In genomic region chr17:32478727-32479126, GRCm38 (mm10) we compare ENCODE assay signal across 23 mouse cellular contexts. TPM values are rescaled to one million over a fixed set of nuclear protein-coding genes. Genes with fewer than 3 reads are reported as not detected.
DNase-seq lines count a peak whose midpoint lies in the region; ATAC-seq lines count a peak whose summit lies in the region.
"Had no signal": no experiment of that assay in that cellular context is flagged by ENCODE, and none has a peak within 500 bp of the region (broad histone marks: within the 10 kb centered on the region; RNA-seq: fewer than 3 reads in every experiment).

No protein-coding gene starts in this region.

- peaks cover 4% of the 10 kb centered on the region; the same call in 1 of the 2 replicates for H3K4me1 ChIP-seq in hindbrain, embryonic 10.5 days (replicated peaks)

- 68% methylated on average over 2 of the region's 2 CpGs for WGBS in hindbrain, embryonic 10.5 days

- H3K27me3 ChIP-seq in hindbrain, embryonic 10.5 days (ENCODE audit: insufficient read depth, poor library complexity, severe bottlenecking), result peaks cover 36% of the 10 kb centered on the region
- H3K27me3 ChIP-seq: forebrain, embryonic 15.5 days had no signal

- peak; percentile 57 for ATAC-seq in granulocyte monocyte progenitor cell, adult 5-6 weeks (replicated peaks; ENCODE audit: poor library complexity, severe bottlenecking)
- peak; percentile 23 for ATAC-seq in megakaryocyte progenitor cell, adult 5-6 weeks (replicated peaks; ENCODE audit: poor library complexity)
- ATAC-seq: forebrain, embryonic 13.5 days; forebrain, embryonic 15.5 days had no signal

- intact Hi-C loops in left cerebral cortex, postnatal 36 days (cut with DNase I), result no loop called here

- no peaks in the 10 kb centered on the region for H3K36me3 ChIP-seq in hindbrain, embryonic 10.5 days
- H3K36me3 ChIP-seq: embryonic facial prominence, embryonic 10.5 days; embryonic facial prominence, embryonic 12.5 days; forebrain, embryonic 15.5 days had no signal

- H3K9me3 ChIP-seq in hindbrain, embryonic 10.5 days, result no peaks in the 10 kb centered on the region
- H3K9me3 ChIP-seq: embryonic facial prominence, embryonic 10.5 days; embryonic facial prominence, embryonic 12.5 days; forebrain, embryonic 13.5 days; forebrain, embryonic 15.5 days had no signal

- no peak overlapping the region for H3K27ac ChIP-seq in hindbrain, embryonic 10.5 days
- H3K27ac ChIP-seq: embryonic facial prominence, embryonic 10.5 days; embryonic facial prominence, embryonic 12.5 days; forebrain, embryonic 13.5 days; forebrain, embryonic 15.5 days had no signal

- H3K4me3 ChIP-seq in hindbrain, embryonic 10.5 days, result no peak overlapping the region
- H3K4me3 ChIP-seq: embryonic facial prominence, embryonic 10.5 days; embryonic facial prominence, embryonic 12.5 days; forebrain, embryonic 13.5 days; forebrain, embryonic 15.5 days had no signal

- DNase-seq in 416B (ENCODE audit: low read depth), result peak; percentile 60
- no peak for DNase-seq in left cerebral cortex, postnatal 36 days (ENCODE audit: low spot score in 2 of 2)
- DNase-seq in hindbrain, embryonic 10.5 days (ENCODE audit: low spot score), result no peak
- DNase-seq: adrenal gland, adult 2 months; adrenal gland, postnatal 10 days; adrenal gland, postnatal 25 days; cerebellum, adult 11 months; cerebellum, adult 18-20 months; cerebellum, adult 8-10 months; cerebellum, adult 9-11 months; cerebellum, postnatal 14 days; cerebellum, postnatal 36 days; forebrain, postnatal 0 days had no signal

RNA-seq across cellular contexts. Expression of gene Cyp4f39, which starts 26.2 kb away (rescaled TPM):
- not detected in 2 replicates for total RNA-seq in granulocyte monocyte progenitor cell, adult 5-6 weeks (2014; fragmentation: Nextera tagmentation)
- 0.21 TPM in 1 of 2 replicates, not detected in the other for total RNA-seq in granulocyte monocyte progenitor cell, adult 5-6 weeks (2017)
- total RNA-seq in megakaryocyte progenitor cell, adult 5-6 weeks (2015), result 0.17 TPM in 1 of 2 replicates, not detected in the other
- 0.42 and 0.81 TPM in 2 replicates for total RNA-seq in megakaryocyte progenitor cell, adult 5-6 weeks (2017)
- total RNA-seq in left cerebral cortex, postnatal 36 days (2021), result not detected
- 0.52 and 0.54 TPM in 2 replicates for polyA plus RNA-seq in hindbrain, embryonic 10.5 days (2016; fragmentation: Nextera tagmentation; extraction: Ambion mirVana)
- total RNA-seq: adrenal gland, adult 2 months; adrenal gland, postnatal 25 days; MEL had no signal
- polyA plus RNA-seq: adrenal gland, adult 2 months; cortical plate, adult 2 months had no signal

RNA-seq across cellular contexts. Expression of gene Cyp4f17, which starts 27.1 kb away (rescaled TPM):
- total RNA-seq in granulocyte monocyte progenitor cell, adult 5-6 weeks (2014; fragmentation: Nextera tagmentation), result 1.2 and 1.9 TPM in 2 replicates
- 0.13 and 0.31 TPM in 2 replicates for total RNA-seq in granulocyte monocyte progenitor cell, adult 5-6 weeks (2017)
- 0.32 and 1.2 TPM in 2 replicates for total RNA-seq in megakaryocyte progenitor cell, adult 5-6 weeks (2015)
- 0.29 and 1.5 TPM in 2 replicates for total RNA-seq in megakaryocyte progenitor cell, adult 5-6 weeks (2017)
- total RNA-seq in left cerebral cortex, postnatal 36 days (2021), result 1 to 10 TPM; 3.0 to 4.4 TPM
- 8.0 and 8.9 TPM in 2 replicates for polyA plus RNA-seq in hindbrain, embryonic 10.5 days (2016; fragmentation: Nextera tagmentation; extraction: Ambion mirVana)

RNA-seq across cellular contexts. Expression of gene Pglyrp2, which starts 54.8 kb away (rescaled TPM):
- 0.80 and 1.1 TPM in 2 replicates for total RNA-seq in granulocyte monocyte progenitor cell, adult 5-6 weeks (2014; fragmentation: Nextera tagmentation)
- total RNA-seq in granulocyte monocyte progenitor cell, adult 5-6 weeks (2017), result 2.1 TPM in 1 of 2 replicates, not detected in the other
- total RNA-seq in megakaryocyte progenitor cell, adult 5-6 weeks (2015), result 0.59 and 2.5 TPM in 2 replicates
- 0.75 and 2.2 TPM in 2 replicates for total RNA-seq in megakaryocyte progenitor cell, adult 5-6 weeks (2017)
- total RNA-seq in left cerebral cortex, postnatal 36 days (2021), result not detected
- not detected in 2 replicates for polyA plus RNA-seq in hindbrain, embryonic 10.5 days (2016; fragmentation: Nextera tagmentation; extraction: Ambion mirVana)
- total RNA-seq: ES-E14; forebrain, postnatal 0 days had no signal
- polyA plus RNA-seq: C2C12; cortical plate, adult 2 months; embryonic facial prominence, embryonic 10.5 days; forebrain, embryonic 13.5 days; forebrain, embryonic 15.5 days; forebrain, postnatal 0 days had no signal

RNA-seq across cellular contexts. Expression of gene Cyp4f16, which starts 57.6 kb away (rescaled TPM):
- total RNA-seq in granulocyte monocyte progenitor cell, adult 5-6 weeks (2014; fragmentation: Nextera tagmentation), result 10.5 and 17.7 TPM in 2 replicates
- 10.2 and 11.0 TPM in 2 replicates for total RNA-seq in granulocyte monocyte progenitor cell, adult 5-6 weeks (2017)
- total RNA-seq in megakaryocyte progenitor cell, adult 5-6 weeks (2015), result 11.1 and 11.6 TPM in 2 replicates
- total RNA-seq in megakaryocyte progenitor cell, adult 5-6 weeks (2017), result 11.2 and 13.7 TPM in 2 replicates
- 1 to 10 TPM; 4.4 to 4.6 TPM for total RNA-seq in left cerebral cortex, postnatal 36 days (2021)
- 12.9 and 14.4 TPM in 2 replicates for polyA plus RNA-seq in hindbrain, embryonic 10.5 days (2016; fragmentation: Nextera tagmentation; extraction: Ambion mirVana)
